Mouse (Mus musculus) kidney, adult 2 months (tissue): ENCODE measurements around the gene Hist1h3c. TPM values are rescaled to one million over a fixed set of nuclear protein-coding genes. Genes with fewer than 3 reads are reported as not detected.
A peak's percentile ranks its signal among the peaks of the same experiment; 100 is the strongest.
"Not testable (repeated sequence)": the region's sequence is repeated elsewhere in the genome, so short reads cannot be mapped to it uniquely, and the experiment has no call there.

Source experiments
- DNase-seq: peaks from one replicate; pipeline ENCODE4 v3.0.0; 2021
- H3K27ac ChIP-seq: fragments of 200-500 bp; 2 replicates; pipeline ENCODE4 v1.5.1; 2012; ENCODE audit warnings: low read depth, low read length, control low read depth, inconsistent platforms; ENCODE audit not compliant: insufficient read depth
- H3K27me3 ChIP-seq: fragments of 200-500 bp; replicated peaks from 2 replicates; pipeline ENCODE4 v1.6.1; 2012; ENCODE audit warnings: mild to moderate bottlenecking, moderate library complexity, low read length, inconsistent platforms; ENCODE audit not compliant: control insufficient read depth, insufficient read depth
- H3K36me3 ChIP-seq: fragments of 200-500 bp; 2 replicates; pipeline ENCODE4 v1.6.1; 2012; ENCODE audit warnings: mild to moderate bottlenecking, moderate library complexity, low read length, inconsistent platforms; ENCODE audit not compliant: control insufficient read depth, insufficient read depth
- H3K4me1 ChIP-seq: fragments of 200-500 bp; 2 replicates; pipeline ENCODE4 v1.6.1; 2011; ENCODE audit warnings: low read length; ENCODE audit not compliant: control insufficient read depth, insufficient read depth
- H3K4me3 ChIP-seq: fragments of 200-500 bp; 2 replicates; pipeline ENCODE4 v1.5.1; 2011; ENCODE audit warnings: mild to moderate bottlenecking, low read depth, low read length, control low read depth; ENCODE audit not compliant: insufficient read depth
- CTCF ChIP-seq: fragments of 200-500 bp; conservative IDR thresholded peaks from 2 replicates; pipeline ENCODE4 v1.5.1; 2011; ENCODE audit warnings: low read depth, mild to moderate bottlenecking, control low read depth, low read length, moderate library complexity, mixed read lengths; ENCODE audit not compliant: insufficient read depth, insufficient read length
- POLR2A ChIP-seq: fragments of 200-500 bp; IDR thresholded peaks from one replicate; pipeline ENCODE4 v1.6.1; 2011; ENCODE audit warnings: low read depth, low read length, control low read depth
- WGBS: fragments of 180-500 bp; shearing (Covaris S2); methylation state at CpG from one replicate; pipeline ENCODE4 v1.1.7; 2018; 5-methylcytosine and 5-hydroxymethylcytosine counted together
- polyA plus RNA-seq: library from polyadenylated mRNA; depleted of rRNA; stranded (reverse); fragments of >200 nt; gene quantifications from 2 replicates; pipeline ENCODE4 v1.2.3, GENCODE M21; 2012

The Hist1h3c gene
- polyA plus RNA-seq, 1 experiment = 0.39 TPM

- H3K4me1 ChIP-seq = peaks cover 4% of the 10 kb centered on the region; the same call in 1 of the 2 replicates
- no peak for DNase-seq
- no peak overlapping the region for H3K27ac ChIP-seq
- no peak for TF ChIP-seq POLR2A
- no peak for TF ChIP-seq CTCF
- WGBS = 95% methylated on average over 4 of the region's 4 CpGs
- no peaks in the 10 kb centered on the region for H3K27me3 ChIP-seq
- H3K4me3 ChIP-seq = no peak overlapping the region
- H3K36me3 ChIP-seq = no peaks in the 10 kb centered on the region
Observed at GRCm38 (mm10) chr13:23724239-23724638, 21.2 kb downstream of the Hist1h3c start.

- H3K27ac ChIP-seq = peak overlapping the region; percentile 9; the same call in 1 of the 2 replicates
- H3K27me3 ChIP-seq = not testable (repeated sequence)
Observed at GRCm38 (mm10) chr13:23717593-23718245, 27.7 kb downstream of the Hist1h3c start.

GRCm38 (mm10) chr13:23717176-23717575, 28.2 kb downstream of the Hist1h3c start:
- no peak overlapping the region for H3K4me3 ChIP-seq
- no peak for DNase-seq
- 70% methylated on average over 11 of the region's 11 CpGs for WGBS
- no peaks in the 10 kb centered on the region for H3K4me1 ChIP-seq
- TF ChIP-seq CTCF (no peak), POLR2A (no peak)
- peak overlapping the region; percentile 9; the same call in 1 of the 2 replicates for H3K27ac ChIP-seq
- no peaks in the 10 kb centered on the region for H3K36me3 ChIP-seq
- H3K27me3 ChIP-seq = no peaks in the 10 kb centered on the region

More at GRCm38 (mm10) chr13:23717593-23718245, 27.7 kb downstream of the Hist1h3c start:
- H3K4me3 ChIP-seq, H3K4me1 ChIP-seq, H3K36me3 ChIP-seq, DNase-seq: not testable (repeated sequence)
- WGBS = 28% methylated on average over 2 of the region's 2 CpGs

GRCm38 (mm10) chr13:23716261-23717042, 28.9 kb downstream of the Hist1h3c start:
- no peaks in the 10 kb centered on the region for H3K36me3 ChIP-seq
- H3K27me3 ChIP-seq = no peaks in the 10 kb centered on the region
- TF ChIP-seq POLR2A (no peak), CTCF (no peak)
- no peaks in the 10 kb centered on the region for H3K4me1 ChIP-seq
- no peak overlapping the region for H3K4me3 ChIP-seq
- no peak overlapping the region for H3K27ac ChIP-seq
- DNase-seq = no peak
- WGBS = 88% methylated on average over 5 of the region's 5 CpGs

GRCm38 (mm10) chr13:23710374-23711089, 34.9 kb downstream of the Hist1h3c start, which contains the start of gene Hfe:
Gene Hfe, minus strand, starts transcription at chr13:23710854.
- peak; percentile 63 for DNase-seq
- Histone ChIP-seq H3K4me1 (0 out of 2 replicates have a peak, but pooled peaks cover 3% of the 10 kb centered on the region), H3K36me3 (no peaks in the 10 kb centered on the region), H3K27ac (peak within 1 kb of the TSS; percentile 54), H3K27me3 (no peaks in the 10 kb centered on the region), H3K4me3 (peak within 1 kb of the TSS; percentile 80)
- under 1% methylated on average over 17 of the region's 17 CpGs for whole genome bisulfite sequencing
- TF ChIP-seq POLR2A (no peak), CTCF (no peak)

GRCm38 (mm10) chr13:23709714-23710373, 35.6 kb downstream of the Hist1h3c start:
- no peaks in the 10 kb centered on the region for H3K27me3 ChIP-seq
- 0 out of 2 replicates have a peak, but pooled peaks cover 3% of the 10 kb centered on the region for H3K4me1 ChIP-seq
- H3K36me3 ChIP-seq = no peaks in the 10 kb centered on the region
- H3K27ac ChIP-seq = peak overlapping the region; percentile 54
- no peak for TF ChIP-seq POLR2A
- TF ChIP-seq CTCF = no peak
- peak; percentile 32 for DNase-seq
- WGBS = 27% methylated on average over 15 of the region's 15 CpGs
- peak overlapping the region; percentile 80 for H3K4me3 ChIP-seq
